Mouse (Mus musculus) brain, embryonic 14.5 days (tissue): ENCODE data around the gene Sap30l.

Source experiments
- CTCF ChIP-seq: fragments of 200-500 bp; IDR thresholded peaks from 2 replicates; pipeline ENCODE4 v1.5.1; 2012; ENCODE audit warnings: inconsistent platforms, mild to moderate bottlenecking, moderate library complexity, borderline replicate concordance; ENCODE audit not compliant: insufficient read depth, insufficient read length; ENCODE audit errors: extremely low read depth
- POLR2A ChIP-seq: fragments of 200-500 bp; IDR thresholded peaks from 2 replicates; pipeline ENCODE4 v1.6.1; 2012; ENCODE audit warnings: mild to moderate bottlenecking, inconsistent platforms, borderline replicate concordance; ENCODE audit not compliant: poor library complexity, insufficient read depth, insufficient read length, severe bottlenecking; ENCODE audit errors: extremely low read depth

DNA sequence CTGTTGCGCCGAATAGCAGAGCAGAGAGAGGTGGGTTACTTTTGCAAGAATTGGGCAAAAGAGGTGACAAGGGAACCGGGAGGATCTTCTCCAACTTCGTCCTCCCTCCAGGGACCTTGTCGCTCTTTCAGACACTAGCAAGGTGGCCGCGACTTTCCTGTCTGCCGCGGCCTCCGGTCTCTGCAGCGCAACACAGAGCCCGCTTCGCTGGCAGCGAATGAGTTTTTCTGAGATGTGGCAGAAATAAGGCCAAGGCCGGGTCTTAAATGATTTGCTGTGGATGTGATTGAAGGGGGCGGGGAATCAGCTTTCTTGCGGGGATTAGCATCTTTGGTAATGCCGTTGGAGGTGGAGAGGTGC, 1.1 kb downstream of the Sap30l start:
- TF ChIP-seq CTCF (no peak), POLR2A (no peak)
